ENCODE assay signal across 7 mouse cellular contexts in genomic region chr17:75087296-75087941, GRCm38 (mm10).
A peak's percentile ranks its signal among the peaks of the same experiment; 100 is the strongest.
DNase-seq lines count a peak whose midpoint lies in the region; ATAC-seq and TF ChIP-seq lines count a peak whose summit lies in the region.

No protein-coding gene starts in this region.

- DNase-seq in lung, adult 2 months = no peak
- no peak for DNase-seq in lung, adult 18-20 months
- DNase-seq in left cerebral cortex, adult 2 months (ENCODE audit: extremely low spot score in 1 of 2, low spot score in 2 of 2) = peak; percentile 11 to 17
- DNase-seq in thymus, postnatal 10 days (ENCODE audit: low spot score in 2 of 2) = no peak

- intact Hi-C loops in left cerebral cortex, adult 2 months (cut with DNase I) = loop anchor here (1.0 to 5.0 kb wide), 5 partner anchors 80 to 450 kb away; partner anchors contain the start of gene Ltbp1

- H3K9ac ChIP-seq in heart, embryonic 13.5 days = peak overlapping the region; percentile 5
- H3K9ac ChIP-seq in neural tube, embryonic 13.5 days = no peak overlapping the region

- WGBS in lung, adult 2 months = 40% methylated on average over 10 of the region's 10 CpGs
- WGBS in heart, embryonic 13.5 days = 25% methylated on average over 10 of the region's 10 CpGs
- 33% methylated on average over 10 of the region's 10 CpGs for WGBS in neural tube, embryonic 13.5 days

- TF ChIP-seq CTCF in lung, adult 2 months (IDR thresholded peaks at IDR 0.05; ENCODE audit: insufficient read depth, low read length) = peak; percentile 14; the same call in 1 of the 2 replicates
- peak; percentile 53 for TF ChIP-seq CTCF in cortical plate, adult 2 months (IDR thresholded peaks at IDR 0.05; ENCODE audit: extremely low read depth, insufficient read depth, low read length)
- peak; percentile 83 for TF ChIP-seq CTCF in left cerebral cortex, adult 2 months (IDR thresholded peaks at IDR 0.05)

- no peak for TF ChIP-seq POLR2A in lung, adult 2 months (IDR thresholded peaks at IDR 0.05; ENCODE audit: borderline replicate concordance, extremely low read depth, low read depth, low read length)
- TF ChIP-seq POLR2A in cortical plate, adult 2 months (IDR thresholded peaks at IDR 0.05; ENCODE audit: extremely low read depth, insufficient read depth, low read length) = no peak

- H3K9me3 ChIP-seq in heart, embryonic 13.5 days = no peaks in the 10 kb centered on the region
- no peaks in the 10 kb centered on the region for H3K9me3 ChIP-seq in neural tube, embryonic 13.5 days

- H3K4me3 ChIP-seq in lung, adult 2 months (replicated peaks; ENCODE audit: extremely low read depth, low read depth, low read length) = no peak overlapping the region
- H3K4me3 ChIP-seq in cortical plate, adult 2 months (ENCODE audit: insufficient read depth, low read length) = no peak overlapping the region
- H3K4me3 ChIP-seq in heart, embryonic 13.5 days = no peak overlapping the region
- no peak overlapping the region for H3K4me3 ChIP-seq in left cerebral cortex, adult 2 months
- no peak overlapping the region for H3K4me3 ChIP-seq in neural tube, embryonic 13.5 days

- H3K27me3 ChIP-seq in heart, embryonic 13.5 days (replicated peaks) = no peaks in the 10 kb centered on the region
- no peaks in the 10 kb centered on the region for H3K27me3 ChIP-seq in neural tube, embryonic 13.5 days

- ATAC-seq in heart, embryonic 13.5 days (ENCODE audit: extremely low read depth, insufficient number of reproducible peaks, low FRiP score, low TSS enrichment) = no peak; the same call in 1 of the 2 replicates
- ATAC-seq in neural tube, embryonic 13.5 days (ENCODE audit: low read depth) = peak; percentile 61

- no peak overlapping the region for H3K27ac ChIP-seq in cortical plate, adult 2 months (ENCODE audit: insufficient read depth, low read length)
- peak overlapping the region; percentile 62 for H3K27ac ChIP-seq in heart, embryonic 13.5 days (replicated peaks)
- no peak overlapping the region for H3K27ac ChIP-seq in left cerebral cortex, adult 2 months
- no peak overlapping the region for H3K27ac ChIP-seq in neural tube, embryonic 13.5 days (replicated peaks)

- peaks cover 5% of the 10 kb centered on the region; the same call in 1 of the 2 replicates for H3K36me3 ChIP-seq in heart, embryonic 13.5 days
- no peaks in the 10 kb centered on the region for H3K36me3 ChIP-seq in neural tube, embryonic 13.5 days

- peak overlapping the region; percentile 47 for H3K4me2 ChIP-seq in heart, embryonic 13.5 days
- H3K4me2 ChIP-seq in neural tube, embryonic 13.5 days = no peak overlapping the region

- no peaks in the 10 kb centered on the region; the same call in 1 of the 2 replicates for H3K4me1 ChIP-seq in lung, adult 2 months (ENCODE audit: control insufficient read depth, insufficient read depth, low read length)
- no peaks in the 10 kb centered on the region; the same call in 1 of the 2 replicates for H3K4me1 ChIP-seq in cortical plate, adult 2 months (ENCODE audit: control insufficient read depth, insufficient read depth, low read length)
- peaks cover 44% of the 10 kb centered on the region for H3K4me1 ChIP-seq in heart, embryonic 13.5 days
- no peaks in the 10 kb centered on the region for H3K4me1 ChIP-seq in neural tube, embryonic 13.5 days (replicated peaks)

Comparison
In these comparisons a context has a peak if more than half of its experiments do, and no peak if none do; other contexts are left out.
1. DNase-seq: peak in left cerebral cortex, adult 2 months (2 of 2); none in lung, adult 2 months (single experiment), lung, adult 18-20 months (0 of 2) and thymus, postnatal 10 days (0 of 2).
2. CTCF ChIP-seq: peak in every context shown above with its lines; median percentile 83 in left cerebral cortex, adult 2 months; 53 in cortical plate, adult 2 months; 14 in lung, adult 2 months.